Mouse (Mus musculus) ES-E14 (cell line): ENCODE data around the gene Fn1.

ENCODE experiments used
- HCFC1 ChIP-seq: IDR thresholded peaks from 2 replicates; pipeline ENCODE4 v1.6.1; 2012; ENCODE audit warnings: low read length, inconsistent platforms, borderline replicate concordance; ENCODE audit not compliant: insufficient read depth
- MAFK ChIP-seq: IDR thresholded peaks from 2 replicates; pipeline ENCODE4 v1.6.1; 2014; ENCODE audit warnings: mild to moderate bottlenecking, low read depth, low read length, inconsistent platforms; ENCODE audit not compliant: insufficient read depth
- ZC3H11A ChIP-seq: IDR thresholded peaks from 2 replicates; pipeline ENCODE4 v1.6.1; 2012; ENCODE audit warnings: low read depth, mild to moderate bottlenecking, inconsistent platforms, low read length, borderline replicate concordance

DNA sequence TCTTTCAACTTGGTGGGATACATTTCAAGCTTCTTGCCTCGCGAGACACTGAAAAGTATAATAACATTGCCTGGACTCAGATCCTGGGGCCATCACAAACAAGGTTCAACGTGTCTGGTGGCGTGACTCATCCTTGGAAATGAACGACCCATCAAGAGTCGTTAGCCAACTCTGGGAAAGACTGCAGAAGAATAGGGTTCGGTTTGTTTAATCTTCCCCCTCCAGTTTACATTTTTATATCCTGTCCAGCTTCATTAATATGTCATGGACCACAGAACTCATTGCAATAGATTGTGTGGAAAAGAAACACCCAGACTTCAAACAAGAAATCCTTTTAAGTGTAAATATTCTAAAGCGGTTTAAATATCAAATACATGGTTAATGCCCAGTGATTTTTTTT, 22.8 kb downstream of the Fn1 start:
- TF ChIP-seq ZC3H11A (no peak), HCFC1 (no peak), MAFK (no peak)
